Mouse (Mus musculus): ENCODE data around the gene Evi2.

Gene Evi2

DNA sequence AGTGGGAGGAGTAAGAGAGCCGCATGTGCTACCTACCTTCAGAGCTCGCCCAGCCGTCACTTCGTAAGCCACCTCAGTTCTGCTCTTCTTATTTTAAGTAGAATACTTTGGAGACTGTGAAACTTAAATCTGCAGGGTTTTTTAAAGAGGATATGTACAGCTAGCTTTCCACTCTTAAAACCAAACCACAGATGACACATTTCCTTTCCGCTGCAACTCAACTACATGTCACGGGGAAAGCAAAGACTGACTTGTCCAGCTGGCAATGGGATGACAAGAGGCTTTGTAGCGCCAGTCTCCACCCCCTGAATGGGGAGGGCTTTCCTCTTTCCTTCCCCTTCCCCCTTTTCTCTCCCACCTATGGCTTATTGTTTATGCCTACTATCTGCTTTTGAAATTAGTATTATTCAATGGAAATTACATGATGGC is at the start of gene Evi2, which contains the start of gene Evi2a:
TSS of gene Evi2 (minus strand) at position 257 of the 429 bp plus-strand sequence.
TSS of gene Evi2a (minus strand) at position 277 of the 429 bp plus-strand sequence.
- no peak for DNase-seq (ENCODE audit: low spot score)

DNA sequence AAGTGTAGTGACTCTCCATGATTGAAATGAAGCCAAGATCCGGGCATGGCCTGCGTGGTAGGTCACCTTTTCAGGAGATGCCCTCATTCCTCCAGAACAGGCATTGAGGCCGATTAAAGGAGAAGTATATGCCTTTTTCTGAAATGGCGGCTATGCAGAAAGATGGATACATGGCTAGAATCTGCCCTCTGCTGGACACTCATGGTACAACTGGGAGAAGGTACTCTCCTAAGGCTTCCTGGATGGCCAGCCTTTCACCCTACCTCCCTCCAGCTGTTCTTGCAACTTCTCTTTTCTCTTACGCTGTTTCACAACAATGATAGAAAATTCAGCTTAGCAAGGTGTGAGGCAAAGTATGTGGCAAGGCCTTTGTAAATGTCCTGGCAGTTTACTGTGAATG is 47.4 kb upstream of the Evi2 start:
- DNase-seq (ENCODE audit: low spot score), result peak; percentile 25

DNA sequence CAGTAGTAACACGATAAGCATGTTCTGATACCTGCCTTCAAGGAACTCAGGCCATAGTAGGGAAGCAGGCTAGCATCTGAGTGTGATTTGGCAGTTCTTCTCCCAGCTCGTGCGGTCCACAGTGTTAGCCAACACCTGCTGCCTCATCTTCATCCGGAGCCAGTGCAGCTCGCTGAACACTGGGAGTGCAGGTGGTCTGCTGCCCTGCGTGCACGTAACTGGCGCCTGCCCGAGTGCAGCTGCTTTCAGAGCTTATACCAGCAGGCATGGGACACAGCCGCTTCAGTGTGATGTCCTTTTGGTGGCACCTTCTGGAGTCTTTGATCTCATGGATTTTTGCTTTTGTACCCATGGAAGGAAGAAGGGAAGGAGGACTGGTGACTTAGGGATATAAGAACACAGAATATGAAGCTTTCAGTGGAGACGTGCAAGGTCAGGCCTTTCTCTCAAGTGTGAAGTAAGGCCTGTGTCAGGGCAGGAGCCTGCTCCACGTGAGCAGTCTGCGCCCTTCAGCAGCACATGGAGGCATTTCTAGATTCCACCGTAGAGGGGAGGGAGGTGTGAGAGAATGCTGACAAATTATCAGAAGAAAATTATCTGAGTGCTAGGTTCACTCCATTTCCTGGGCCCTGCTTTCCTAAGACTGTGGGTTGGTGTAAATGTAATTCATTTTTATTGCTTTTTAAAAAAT is 45.1 kb upstream of the Evi2 start:
- DNase-seq (ENCODE audit: low spot score), result no peak

DNA sequence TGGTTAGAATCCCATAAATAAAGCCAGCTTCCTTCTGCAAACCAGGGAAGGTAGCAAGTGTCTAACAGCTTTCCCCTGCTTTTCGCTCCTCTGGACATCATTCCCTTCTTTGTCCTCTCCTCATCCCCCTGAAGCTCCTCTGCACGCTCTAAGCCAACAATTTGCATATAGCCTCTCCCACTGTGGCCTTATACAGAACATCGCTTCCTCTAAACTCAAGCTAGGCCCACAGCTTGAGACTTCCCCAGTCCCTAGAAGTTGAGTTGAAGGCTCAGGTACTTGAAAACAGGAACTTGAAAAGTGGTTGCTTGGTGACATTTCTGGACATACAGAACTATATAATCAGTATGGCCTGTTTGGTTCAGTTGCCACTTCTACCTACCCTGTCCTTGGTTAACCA is 43.4 kb upstream of the Evi2 start:
- no peak for DNase-seq (ENCODE audit: low spot score)

DNA sequence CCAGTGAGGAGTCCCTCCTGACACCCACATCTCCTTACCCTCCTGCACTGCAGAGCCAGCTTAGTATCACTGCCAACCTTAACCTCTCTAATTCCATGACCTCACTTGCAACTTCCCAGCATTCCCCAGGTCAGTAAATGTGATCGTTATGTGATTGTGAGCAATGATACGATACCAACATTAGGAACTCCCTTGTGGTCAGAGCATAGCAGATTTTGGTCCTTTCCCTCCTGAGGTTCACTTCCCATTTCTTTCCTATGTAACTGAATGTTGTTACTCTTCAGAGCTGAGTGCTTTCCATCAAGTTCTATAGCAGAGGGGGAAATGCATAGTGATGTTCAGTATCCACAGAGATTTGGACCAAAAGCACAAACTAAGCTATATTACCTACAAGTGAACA is 39.9 kb upstream of the Evi2 start:
- no peak for DNase-seq (ENCODE audit: low spot score)

DNA sequence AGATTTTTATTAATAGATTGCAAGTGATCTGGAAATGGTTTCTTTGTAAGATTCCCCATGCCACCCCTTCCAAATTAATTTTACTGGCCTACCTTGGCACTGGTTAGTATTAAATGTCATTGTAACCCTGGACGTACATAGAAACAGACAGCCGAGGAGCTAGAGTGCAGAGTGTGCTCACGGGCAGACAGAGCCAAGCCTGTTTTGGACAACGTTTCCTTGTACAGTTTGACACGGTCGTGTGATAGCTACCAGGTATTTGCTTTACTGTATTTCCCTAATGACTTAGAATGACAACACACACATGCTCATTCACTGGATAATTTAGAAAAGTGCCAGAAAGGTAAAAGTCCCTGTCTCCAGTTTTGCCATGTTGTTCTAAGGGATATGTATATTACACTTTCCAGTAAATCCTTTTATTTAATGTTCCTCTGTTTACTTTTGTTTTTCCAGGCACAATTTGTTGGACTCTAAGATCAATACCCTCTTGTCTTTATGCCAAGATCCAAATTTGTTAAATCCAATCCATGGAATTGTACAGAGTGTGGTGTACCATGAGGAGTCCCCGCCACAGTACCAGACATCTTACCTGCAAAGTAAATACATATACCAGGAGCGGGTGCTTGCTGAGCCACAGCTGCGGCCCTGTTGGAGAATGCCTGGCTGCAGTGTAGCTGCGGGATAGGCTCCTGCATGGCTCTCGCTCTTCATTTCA is 38.0 kb upstream of the Evi2 start:
- DNase-seq (ENCODE audit: low spot score), result no peak

DNA sequence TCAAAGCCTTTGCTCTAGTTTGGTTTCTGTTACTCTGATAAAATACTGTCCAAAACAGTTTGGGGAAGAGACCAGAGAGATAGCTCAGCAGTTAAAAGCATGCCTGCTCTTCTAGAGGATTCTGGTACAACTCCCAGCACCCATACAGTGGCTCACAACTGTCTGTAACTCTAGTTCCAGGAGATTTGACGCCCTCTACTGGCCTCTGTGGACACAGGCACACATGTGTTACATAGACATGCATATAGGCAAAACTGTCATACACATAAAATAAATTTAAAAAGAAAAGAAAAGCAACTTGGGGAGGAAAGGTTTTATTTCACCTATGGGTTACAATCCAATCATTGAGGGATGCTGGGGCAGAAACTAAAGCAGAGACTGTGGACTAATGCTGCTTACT is 36.6 kb upstream of the Evi2 start:
- no peak for DNase-seq (ENCODE audit: low spot score)

DNA sequence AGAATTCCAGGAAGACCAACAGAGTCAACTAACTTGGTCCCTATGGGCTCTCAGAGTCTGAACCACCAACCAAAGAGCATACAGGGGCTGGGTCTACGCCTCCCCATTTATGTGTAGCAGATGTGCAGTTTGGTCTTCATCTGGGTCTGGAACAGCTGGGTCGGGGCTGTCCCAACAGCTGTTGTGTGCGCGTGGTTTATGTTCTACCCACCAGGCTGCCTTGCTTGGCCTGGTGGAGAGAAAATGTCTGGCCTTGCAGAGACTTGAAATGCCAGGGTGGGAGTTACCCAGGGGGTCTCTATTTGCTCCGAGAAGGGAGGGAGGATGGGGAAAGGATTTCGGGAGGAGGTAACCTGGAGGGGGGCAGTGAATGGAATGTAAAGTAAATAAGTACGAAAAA is 33.1 kb upstream of the Evi2 start:
- DNase-seq (ENCODE audit: low spot score), result no peak

DNA sequence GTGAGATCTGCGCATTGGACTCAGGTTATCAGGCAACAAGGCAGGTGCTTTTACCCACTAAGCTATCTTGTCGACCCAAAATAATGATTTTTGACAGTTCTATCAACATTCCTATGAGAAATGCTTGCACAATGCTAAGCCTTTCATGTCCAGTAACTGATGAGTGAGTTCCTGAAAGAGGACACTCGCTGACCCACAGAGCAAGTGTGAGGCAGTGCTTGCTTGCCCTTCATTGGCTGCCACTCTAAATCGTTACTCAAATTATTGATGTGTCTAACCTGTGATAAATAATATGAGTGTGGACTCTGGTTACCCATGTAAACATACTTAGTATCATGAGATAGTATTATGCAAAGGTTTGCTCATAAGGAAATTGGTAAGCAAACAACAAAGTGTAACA is 30.1 kb upstream of the Evi2 start:
- DNase-seq (ENCODE audit: low spot score), result no peak

DNA sequence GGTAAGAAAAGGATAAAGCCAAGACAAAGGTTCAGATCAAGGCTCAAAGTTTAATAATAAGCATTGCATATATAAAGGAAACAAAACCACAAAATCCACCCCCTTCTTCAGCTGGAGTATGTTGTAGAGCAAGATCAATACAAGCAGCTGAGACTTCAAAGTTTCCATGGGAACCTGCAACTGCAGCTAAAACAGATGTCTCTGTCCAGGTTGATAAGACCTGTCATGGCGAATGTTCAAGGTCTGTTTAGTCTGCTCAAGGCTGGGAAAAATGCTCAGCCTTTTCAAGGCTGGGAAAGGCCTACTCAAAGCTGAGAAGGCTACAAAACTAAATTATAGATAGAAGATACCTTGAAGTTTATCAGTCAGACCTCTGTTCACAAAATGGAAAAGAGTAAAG is 22.2 kb upstream of the Evi2 start:
- DNase-seq (ENCODE audit: low spot score), result no peak

DNA sequence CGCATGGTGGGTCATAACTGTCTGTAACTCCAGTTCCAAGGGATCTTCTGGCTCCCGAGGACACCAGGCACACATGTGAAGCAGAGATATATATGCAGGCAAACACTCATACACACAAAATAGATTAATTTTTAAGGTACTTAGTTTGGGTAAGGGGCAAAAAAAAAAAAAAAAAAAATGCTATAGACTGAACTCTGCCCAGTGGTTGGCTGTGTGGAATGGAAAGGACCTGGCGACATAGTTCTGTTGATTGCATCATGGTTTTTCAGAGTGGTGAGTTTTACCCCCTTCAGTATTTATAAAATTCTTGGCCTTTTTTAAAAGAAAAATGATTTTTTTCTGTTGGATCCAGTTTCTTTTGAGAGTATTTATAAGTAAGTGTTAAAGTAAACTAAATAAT is 5.9 kb upstream of the Evi2 start:
- no peak for DNase-seq (ENCODE audit: low spot score)

DNA sequence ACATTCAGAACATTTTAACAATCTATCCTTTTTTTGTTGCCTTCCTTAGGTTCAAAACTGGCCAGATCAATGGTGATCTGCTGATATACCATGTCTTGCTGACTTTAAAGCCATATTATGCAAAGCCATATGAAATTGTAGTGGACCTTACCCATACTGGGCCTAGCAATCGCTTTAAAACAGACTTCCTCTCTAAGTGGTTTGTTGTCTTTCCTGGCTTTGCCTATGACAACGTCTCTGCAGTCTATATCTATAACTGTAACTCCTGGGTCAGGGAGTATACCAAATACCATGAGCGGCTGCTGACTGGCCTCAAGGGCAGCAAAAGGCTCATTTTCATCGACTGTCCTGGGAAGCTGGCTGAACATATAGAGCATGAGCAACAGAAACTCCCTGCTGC is 5.2 kb upstream of the Evi2 start:
- DNase-seq (ENCODE audit: low spot score), result no peak

DNA sequence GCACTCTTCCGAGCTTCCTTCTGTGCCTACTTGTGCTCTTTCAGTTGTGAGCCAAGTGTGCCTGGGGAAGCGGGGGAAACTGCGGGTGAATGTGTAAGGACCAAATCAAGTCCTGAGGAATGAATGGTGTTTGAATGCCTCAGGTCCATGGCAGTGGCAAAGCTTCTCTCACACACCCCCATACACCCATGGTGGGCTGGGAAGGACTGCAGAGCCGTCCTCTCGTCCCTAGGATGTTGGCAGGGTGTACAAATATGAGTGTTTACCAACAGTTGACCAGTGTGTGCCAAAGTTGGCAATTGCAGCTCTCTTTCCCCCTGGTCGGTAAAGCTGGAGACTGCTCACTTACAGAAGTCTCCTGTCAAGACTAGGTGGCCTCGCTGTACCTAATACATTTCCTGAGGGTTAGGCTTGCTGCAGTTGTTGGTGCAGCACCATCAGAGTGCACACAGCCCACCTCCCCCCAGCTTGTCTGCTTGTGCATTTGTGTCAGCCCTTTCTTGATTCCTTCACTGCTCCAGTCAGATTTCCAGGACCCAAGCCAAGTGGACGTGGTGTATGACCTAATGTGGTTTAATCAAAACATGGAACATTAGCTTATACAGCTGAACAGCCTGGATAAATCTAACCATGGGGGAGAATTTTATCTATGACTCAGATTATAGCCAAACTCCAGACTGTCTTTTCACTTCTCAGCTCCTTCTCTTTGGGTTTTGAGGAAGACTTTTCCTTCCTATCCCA is 3.7 kb upstream of the Evi2 start:
- DNase-seq (ENCODE audit: low spot score), result no peak

DNA sequence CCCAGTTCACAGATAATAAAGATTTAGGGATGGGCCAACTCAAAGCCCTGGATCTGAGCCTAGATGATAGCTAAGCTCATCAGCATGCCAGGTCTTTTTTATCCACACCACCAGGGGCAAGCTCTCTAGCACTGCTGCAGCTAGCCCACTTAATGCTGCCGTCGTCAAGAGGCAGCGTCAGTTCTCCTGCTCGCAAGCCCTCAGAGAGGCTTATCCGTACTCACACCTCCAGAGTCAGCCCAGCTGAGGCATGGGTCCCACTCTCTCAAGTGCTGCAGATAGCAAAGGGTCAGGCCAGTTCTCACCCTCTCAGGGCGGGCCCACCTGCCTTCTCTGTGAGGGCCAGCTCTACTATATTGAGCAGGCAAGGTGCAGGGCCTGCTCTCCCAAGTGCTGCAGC is 2.9 kb upstream of the Evi2 start:
- DNase-seq (ENCODE audit: low spot score), result no peak

DNA sequence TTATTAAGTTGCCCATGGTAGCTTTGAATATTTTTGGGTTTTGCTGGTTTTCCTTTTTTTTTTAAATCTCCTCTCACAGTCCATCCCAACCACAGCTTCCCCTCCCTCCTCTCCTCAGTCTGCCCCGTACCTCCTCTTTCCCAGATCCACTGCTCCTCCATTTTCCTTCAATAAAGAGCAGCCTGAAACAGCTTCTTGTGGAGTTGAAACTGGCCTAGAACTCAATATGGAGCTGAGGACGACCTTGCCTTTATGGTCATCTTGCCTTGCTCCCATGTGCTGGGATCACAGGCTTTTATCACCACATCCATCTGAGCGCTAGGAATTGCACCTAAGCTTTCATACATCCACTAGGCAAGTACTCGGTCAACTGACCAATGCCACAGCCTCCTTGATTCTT is 1.1 kb upstream of the Evi2 start:
- DNase-seq (ENCODE audit: low spot score), result no peak

DNA sequence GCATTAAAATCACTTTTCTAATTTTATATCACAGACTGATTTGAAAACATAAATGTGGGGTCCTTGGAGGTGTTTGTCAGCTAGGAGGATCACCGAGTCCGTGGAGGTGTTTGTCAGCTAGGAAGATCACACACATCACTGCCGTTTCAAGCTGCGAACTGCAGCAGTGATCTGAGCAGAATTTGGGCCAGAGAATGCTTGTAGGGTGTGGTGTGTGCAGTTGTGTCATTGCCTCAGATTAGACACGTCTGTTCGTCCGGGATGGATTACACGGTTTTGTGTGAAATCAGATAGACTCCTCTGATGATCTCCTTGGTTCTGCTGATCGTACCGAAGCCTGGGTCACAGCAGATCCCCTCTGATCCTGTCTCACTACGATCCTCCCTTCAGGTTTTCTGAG is 385 bp upstream of the Evi2 start:
- no peak for DNase-seq (ENCODE audit: low spot score)

DNA sequence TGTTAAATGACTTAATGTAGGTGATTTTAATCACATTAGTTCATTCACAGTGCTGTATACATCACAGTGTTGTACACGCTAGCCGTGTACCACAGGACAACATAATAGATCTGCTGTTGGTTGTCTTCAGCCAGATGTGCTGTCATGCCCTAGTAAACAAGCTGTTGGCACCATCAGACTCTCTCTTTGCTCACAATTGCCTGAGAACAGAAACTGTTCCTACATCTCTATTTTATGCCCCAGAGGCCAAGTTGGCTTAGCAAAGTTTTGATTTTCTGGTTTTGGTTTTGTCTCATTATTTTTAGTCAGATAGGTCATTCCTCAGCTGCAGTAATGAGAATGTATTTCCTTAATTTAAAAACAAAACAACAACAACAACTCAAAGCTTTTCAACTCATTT is 653 bp downstream of the Evi2 start:
- DNase-seq (ENCODE audit: low spot score), result no peak

DNA sequence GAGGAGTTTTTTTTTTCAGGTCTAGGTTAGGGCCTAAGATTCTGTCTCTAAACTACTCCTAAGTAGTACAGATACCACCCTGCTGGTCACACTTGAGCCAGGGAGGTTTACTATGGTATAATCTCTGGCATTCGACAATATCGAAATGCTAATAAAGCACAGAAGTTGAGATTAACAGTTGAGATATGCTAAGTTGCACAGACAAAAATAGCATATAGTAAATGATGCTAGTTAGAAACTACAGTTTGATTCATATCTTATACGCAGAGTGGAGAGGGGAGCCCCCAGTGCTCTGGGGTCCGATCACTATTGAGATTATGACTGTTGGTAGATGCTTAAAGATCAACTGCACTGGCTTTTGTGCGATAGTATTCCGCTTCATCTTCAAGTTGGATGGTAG is 1.2 kb downstream of the Evi2 start:
- no peak for DNase-seq (ENCODE audit: low spot score)

DNA sequence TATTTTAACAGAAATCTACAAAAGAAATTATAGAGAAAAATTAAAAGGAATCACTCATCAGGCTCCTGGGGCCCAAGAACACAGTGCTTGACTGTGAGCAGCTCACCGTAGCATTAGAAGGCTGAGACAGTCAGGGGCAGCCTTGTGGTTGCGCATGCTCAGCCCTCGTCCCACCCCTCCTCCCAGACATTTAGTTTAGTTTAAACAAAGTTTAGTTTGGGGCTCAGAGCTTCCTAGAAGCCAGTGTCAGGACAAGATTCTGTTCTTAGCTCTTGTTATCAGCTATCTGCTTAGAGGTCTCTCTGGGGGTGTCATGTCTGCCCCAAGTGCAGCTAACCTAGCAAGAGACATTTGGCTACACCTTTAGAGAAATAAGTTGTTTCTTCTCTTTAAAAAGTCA is 1.8 kb downstream of the Evi2 start:
- no peak for DNase-seq (ENCODE audit: low spot score)

DNA sequence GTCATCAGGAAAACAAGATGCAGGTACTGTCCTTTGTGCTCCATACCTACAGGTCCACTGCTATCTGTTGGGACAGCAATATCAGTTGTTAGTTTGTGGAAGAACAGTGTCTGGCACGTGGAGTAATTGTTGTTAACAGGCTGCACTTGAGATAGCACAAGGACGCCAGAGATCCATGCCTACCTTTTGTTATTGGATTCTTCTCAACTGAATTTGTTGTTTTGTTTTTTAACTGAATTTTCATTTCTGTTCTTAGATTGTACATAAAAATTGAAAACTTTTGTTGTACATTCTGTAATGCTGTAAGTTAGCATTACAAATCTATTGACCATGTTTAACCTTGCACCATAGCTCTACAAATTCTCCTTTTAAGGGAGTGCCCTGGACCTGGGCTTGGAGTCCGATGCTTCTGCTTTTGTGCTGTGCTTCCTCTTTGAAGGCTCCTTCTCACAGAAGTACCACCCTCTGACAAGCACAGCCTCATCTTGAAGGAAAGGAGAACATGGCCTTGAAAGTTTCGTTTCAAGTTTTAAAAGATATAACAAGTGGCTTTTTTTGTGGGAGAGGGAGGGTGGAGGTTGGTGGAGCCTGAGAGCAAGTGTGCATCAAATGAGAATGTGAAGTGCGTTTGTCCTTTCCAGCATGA is 2.5 kb downstream of the Evi2 start:
- no peak for DNase-seq (ENCODE audit: low spot score)

DNA sequence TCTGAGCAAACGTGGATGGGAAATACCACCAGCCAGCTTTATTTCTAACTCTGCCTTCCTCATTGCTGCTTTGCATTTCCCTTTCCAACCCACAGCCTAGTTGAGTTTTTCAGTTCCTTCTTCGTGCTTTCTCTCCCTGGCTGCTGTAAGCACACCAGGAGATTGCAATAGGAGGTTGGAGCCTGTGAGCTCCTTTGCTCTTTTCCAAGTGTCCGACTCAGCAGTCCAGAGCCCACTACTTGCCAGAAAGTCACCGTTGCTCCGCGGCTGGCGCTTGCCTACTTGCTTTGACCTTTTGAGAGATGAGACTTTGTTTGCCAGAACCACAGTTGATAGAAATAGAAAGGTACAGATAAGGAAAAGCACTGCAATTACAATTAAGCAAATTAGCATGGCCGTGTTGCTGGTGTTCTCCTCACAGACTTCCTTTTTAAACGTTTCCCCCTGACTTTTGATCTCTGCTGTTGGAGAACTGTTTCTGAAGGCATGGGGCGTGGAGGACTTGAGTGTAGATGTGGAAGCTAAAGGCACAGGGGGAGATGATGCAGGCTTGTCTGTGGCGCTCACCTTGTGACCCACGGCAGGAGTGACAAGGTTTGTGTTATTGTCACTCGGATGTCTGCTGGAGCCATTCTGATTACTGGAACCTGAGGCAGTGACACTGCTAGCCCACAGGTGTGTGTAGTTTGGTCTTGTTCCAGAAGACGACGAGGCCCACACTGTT is 3.2 kb downstream of the Evi2 start:
- DNase-seq (ENCODE audit: low spot score), result no peak

DNA sequence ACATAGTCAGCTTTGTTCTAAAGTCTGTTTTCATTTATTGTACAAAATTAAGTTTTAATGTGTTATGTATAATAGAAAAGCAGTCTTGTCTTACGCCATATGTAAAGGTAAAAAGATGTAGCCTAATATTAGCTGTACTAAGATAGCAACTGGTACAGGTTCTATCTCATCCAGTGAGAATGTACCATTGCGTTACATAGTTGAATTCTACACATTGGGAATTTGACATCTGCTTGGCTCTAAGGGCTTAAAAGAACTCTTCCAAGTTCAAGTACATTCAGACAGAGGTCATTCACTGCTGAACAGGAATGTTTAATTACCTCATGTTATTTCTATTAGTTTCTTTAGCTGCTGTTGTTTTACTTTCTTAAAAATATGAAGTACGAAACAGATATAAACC is 3.8 kb downstream of the Evi2 start:
- no peak for DNase-seq (ENCODE audit: low spot score)

All from ovary, postnatal 10 days (tissue).